Mouse (Mus musculus): Measurements from ENCODE around the gene Eif2s1. TPM values are rescaled to one million over a fixed set of nuclear protein-coding genes. Genes with fewer than 3 reads are reported as not detected.
A peak's percentile ranks its signal among the peaks of the same experiment; 100 is the strongest.

Eif2s1 gene
- polyA plus RNA-seq, 1 experiment from 2014 or later: 186 TPM

DNA sequence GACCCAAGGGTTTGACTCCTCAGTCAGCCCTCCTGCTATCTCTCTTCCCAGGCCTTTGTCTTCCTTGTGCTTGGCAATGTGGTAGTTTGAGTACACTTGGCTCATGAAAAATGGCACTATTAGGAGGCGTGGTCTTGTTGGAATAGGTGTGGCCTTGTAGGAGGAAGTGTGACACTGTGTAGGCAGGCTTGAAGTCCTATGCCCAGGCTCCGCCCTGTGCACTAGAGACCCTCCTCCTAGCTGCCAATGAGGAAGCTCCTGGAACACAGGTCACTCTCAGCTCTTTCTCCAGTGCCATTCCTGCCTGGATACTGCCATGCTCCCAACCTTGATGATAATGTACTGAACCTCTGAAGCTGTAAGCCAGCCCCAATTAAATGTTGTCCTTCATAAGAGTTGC, 29.5 kb downstream of the Eif2s1 start:
- Histone ChIP-seq H3K4me1 (no peaks in the 10 kb centered on the region), H3K36me3 (peaks cover 15% of the 10 kb centered on the region), H3K9me3 (0 out of 2 replicates have a peak, but pooled peaks cover 2% of the 10 kb centered on the region), H3K4me3 (no peak overlapping the region), H3K27ac (replicated peaks) (no peak overlapping the region), H3K27me3 (no peaks in the 10 kb centered on the region), H3K4me2 (replicated peaks) (no peak overlapping the region), H3K9ac (replicated peaks) (no peak overlapping the region)
- no peak for ATAC-seq (ENCODE audit: low FRiP score, low read depth)
- 94% methylated on average over 2 of the region's 2 CpGs for WGBS

GRCm38 (mm10) chr12:78897861-78898260, 36.2 kb downstream of the Eif2s1 start:
- ATAC-seq (ENCODE audit: low FRiP score, low read depth): no peak
- no peak overlapping the region for H3K27ac ChIP-seq (replicated peaks)
- no peak overlapping the region for H3K9ac ChIP-seq (replicated peaks)
- WGBS: 97% methylated on average over 1 of the region's 1 CpGs
- H3K4me1 ChIP-seq: no peaks in the 10 kb centered on the region
- H3K27me3 ChIP-seq: no peaks in the 10 kb centered on the region
- no peaks in the 10 kb centered on the region for H3K36me3 ChIP-seq
- H3K4me2 ChIP-seq (replicated peaks): no peak overlapping the region
- no peak overlapping the region for H3K4me3 ChIP-seq
- H3K9me3 ChIP-seq: no peaks in the 10 kb centered on the region

GRCm38 (mm10) chr12:78901467-78901866, 39.8 kb downstream of the Eif2s1 start:
- Histone ChIP-seq H3K4me3 (no peak overlapping the region), H3K4me2 (replicated peaks) (no peak overlapping the region), H3K9me3 (no peaks in the 10 kb centered on the region), H3K36me3 (no peaks in the 10 kb centered on the region), H3K9ac (replicated peaks) (no peak overlapping the region), H3K27me3 (peaks cover 18% of the 10 kb centered on the region), H3K27ac (replicated peaks) (no peak overlapping the region), H3K4me1 (peaks cover 2% of the 10 kb centered on the region; the same call in 1 of the 2 replicates)
- no peak for ATAC-seq (ENCODE audit: low FRiP score, low read depth)
- 90% methylated on average over 5 of the region's 5 CpGs for WGBS

- peaks cover 35% of the 10 kb centered on the region for H3K27me3 ChIP-seq
- no peak overlapping the region for H3K4me2 ChIP-seq (replicated peaks)
- no peak overlapping the region for H3K27ac ChIP-seq (replicated peaks)
- no peak overlapping the region for H3K9ac ChIP-seq (replicated peaks)
- peaks cover 7% of the 10 kb centered on the region; the same call in 1 of the 2 replicates for H3K4me1 ChIP-seq
- H3K36me3 ChIP-seq: no peaks in the 10 kb centered on the region
- WGBS: 86% methylated on average over 4 of the region's 4 CpGs
- no peak for ATAC-seq (ENCODE audit: low FRiP score, low read depth)
- no peaks in the 10 kb centered on the region for H3K9me3 ChIP-seq
- no peak overlapping the region for H3K4me3 ChIP-seq
Observed at GRCm38 (mm10) chr12:78903313-78903712, 41.7 kb downstream of the Eif2s1 start.

DNA sequence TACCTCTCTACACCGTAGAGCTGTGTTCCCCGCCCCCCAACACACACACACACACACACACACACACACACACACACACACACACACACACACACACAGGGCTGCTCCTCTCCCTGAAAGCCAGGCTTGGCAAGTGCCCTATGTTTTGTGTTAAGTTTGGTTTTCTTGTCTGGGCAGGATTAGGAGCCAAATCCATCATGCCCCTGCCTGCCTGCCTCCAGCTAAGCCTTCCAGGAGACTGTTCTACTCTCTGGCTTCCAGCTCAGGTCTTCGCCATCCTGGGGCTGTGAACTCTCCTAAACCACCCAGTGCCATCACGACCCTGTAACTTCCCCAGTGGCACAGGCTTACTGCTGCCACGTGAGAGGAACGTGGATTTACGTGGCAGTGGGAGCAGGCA, 42.9 kb downstream of the Eif2s1 start:
- Histone ChIP-seq H3K4me3 (no peak overlapping the region), H3K9ac (replicated peaks) (no peak overlapping the region), H3K27me3 (peaks cover 46% of the 10 kb centered on the region), H3K36me3 (no peaks in the 10 kb centered on the region), H3K4me2 (replicated peaks) (no peak overlapping the region), H3K4me1 (peaks cover 7% of the 10 kb centered on the region; the same call in 1 of the 2 replicates), H3K9me3 (no peaks in the 10 kb centered on the region), H3K27ac (replicated peaks) (no peak overlapping the region)
- WGBS: 86% methylated on average over 6 of the region's 7 CpGs
- no peak for ATAC-seq (ENCODE audit: low FRiP score, low read depth)

GRCm38 (mm10) chr12:78906707-78907162, 45.1 kb downstream of the Eif2s1 start, which contains the start of gene Plek2:
Plek2 (minus strand) TSS chr12:78906964.
- Histone ChIP-seq H3K27me3 (peaks cover 67% of the 10 kb centered on the region), H3K4me2 (replicated peaks) (peak within 1 kb of the TSS; percentile 81), H3K27ac (replicated peaks) (no peak within 1 kb of the TSS), H3K9me3 (no peaks in the 10 kb centered on the region), H3K4me3 (peak within 1 kb of the TSS; percentile 47), H3K36me3 (no peaks in the 10 kb centered on the region), H3K9ac (replicated peaks) (peak within 1 kb of the TSS; percentile 41), H3K4me1 (peaks cover 16% of the 10 kb centered on the region)
- WGBS: under 1% methylated on average over 38 of the region's 38 CpGs
- peak; percentile 58 for ATAC-seq (ENCODE audit: low FRiP score, low read depth)

DNA sequence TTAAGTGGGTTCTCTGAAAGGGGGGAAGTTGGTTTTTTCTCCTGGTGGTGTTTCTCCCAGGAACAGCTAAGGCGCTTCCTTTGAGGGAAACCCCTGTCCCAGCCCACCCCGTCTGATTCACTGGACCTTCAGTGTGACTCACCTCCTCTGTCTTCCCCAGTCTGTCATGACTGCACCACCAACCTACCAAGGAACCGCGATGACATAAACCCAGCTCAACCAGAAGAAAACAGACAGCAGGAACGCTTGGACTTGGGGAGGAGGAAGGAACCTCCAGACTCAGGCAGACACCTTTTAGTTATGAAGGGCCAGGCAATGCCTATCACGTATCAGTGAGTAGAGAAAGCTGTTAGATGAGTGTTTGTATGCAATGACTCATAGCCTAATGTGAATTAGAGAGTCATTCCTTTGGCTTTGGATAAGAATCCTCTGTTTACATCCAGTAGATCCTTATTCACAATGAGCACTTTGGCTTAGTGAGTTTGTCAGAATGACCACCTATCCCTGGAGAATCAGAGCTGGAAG, 46.5 kb downstream of the Eif2s1 start:
- H3K27me3 ChIP-seq: peaks cover 80% of the 10 kb centered on the region
- no peaks in the 10 kb centered on the region for H3K9me3 ChIP-seq
- no peak overlapping the region for H3K4me3 ChIP-seq

DNA sequence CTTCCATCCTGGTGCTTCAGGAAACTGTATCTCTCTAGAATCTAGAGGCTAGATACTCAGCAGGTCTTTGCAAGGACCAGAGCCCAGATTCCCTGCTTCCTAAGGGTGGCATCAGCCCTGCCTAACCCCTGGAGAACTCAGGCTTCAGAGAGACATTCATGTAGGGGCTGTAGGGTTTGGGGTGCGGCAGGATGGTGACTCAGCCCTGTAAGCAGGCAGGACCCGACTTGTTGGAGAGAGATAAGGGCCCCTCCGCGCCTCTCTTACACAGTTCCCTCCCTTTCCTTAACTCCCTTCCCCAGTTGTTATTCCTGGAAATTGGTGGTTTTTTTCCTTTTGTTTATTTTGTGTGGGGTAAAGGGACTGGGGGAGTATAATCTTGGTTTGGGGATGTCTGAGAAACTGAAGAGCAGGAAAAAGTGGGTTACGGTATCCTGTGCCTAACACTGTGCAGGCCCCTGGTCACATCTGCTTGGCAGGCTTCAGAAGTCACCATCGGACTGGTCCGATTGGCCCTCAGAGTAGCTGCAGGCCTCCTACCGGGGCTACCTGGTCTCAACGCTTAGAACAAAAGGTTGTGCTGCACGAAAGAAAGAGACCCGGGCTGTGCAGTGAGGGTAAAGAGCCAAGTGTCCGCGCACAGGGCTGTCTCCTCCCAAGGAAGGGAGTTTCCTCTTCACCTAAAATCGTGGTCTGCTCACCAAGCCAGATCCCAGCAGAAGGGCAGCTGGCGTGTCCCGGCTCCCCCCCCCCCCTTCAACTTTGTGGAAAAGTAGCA, 49.3 kb downstream of the Eif2s1 start:
- H3K27me3 ChIP-seq: peaks cover 85% of the 10 kb centered on the region
- 11% methylated on average over 16 of the region's 16 CpGs for WGBS
- H3K9me3 ChIP-seq: no peaks in the 10 kb centered on the region
- ATAC-seq (ENCODE audit: low FRiP score, low read depth): no peak
- H3K4me2 ChIP-seq (replicated peaks): peak overlapping the region; percentile 52
- peaks cover 21% of the 10 kb centered on the region for H3K4me1 ChIP-seq
- peak overlapping the region; percentile 36; the same call in 1 of the 2 replicates for H3K4me3 ChIP-seq
- H3K9ac ChIP-seq (replicated peaks): no peak overlapping the region
- no peak overlapping the region for H3K27ac ChIP-seq (replicated peaks)
- H3K36me3 ChIP-seq: no peaks in the 10 kb centered on the region

More for the DNA sequence above, 46.5 kb downstream of the Eif2s1 start:
- no peak overlapping the region for H3K4me2 ChIP-seq (replicated peaks)
- ATAC-seq (ENCODE audit: low FRiP score, low read depth): no peak
- no peaks in the 10 kb centered on the region for H3K36me3 ChIP-seq
- no peak overlapping the region for H3K9ac ChIP-seq (replicated peaks)
- H3K27ac ChIP-seq (replicated peaks): no peak overlapping the region
- WGBS: 78% methylated on average over 6 of the region's 6 CpGs
- H3K4me1 ChIP-seq: peaks cover 21% of the 10 kb centered on the region

DNA sequence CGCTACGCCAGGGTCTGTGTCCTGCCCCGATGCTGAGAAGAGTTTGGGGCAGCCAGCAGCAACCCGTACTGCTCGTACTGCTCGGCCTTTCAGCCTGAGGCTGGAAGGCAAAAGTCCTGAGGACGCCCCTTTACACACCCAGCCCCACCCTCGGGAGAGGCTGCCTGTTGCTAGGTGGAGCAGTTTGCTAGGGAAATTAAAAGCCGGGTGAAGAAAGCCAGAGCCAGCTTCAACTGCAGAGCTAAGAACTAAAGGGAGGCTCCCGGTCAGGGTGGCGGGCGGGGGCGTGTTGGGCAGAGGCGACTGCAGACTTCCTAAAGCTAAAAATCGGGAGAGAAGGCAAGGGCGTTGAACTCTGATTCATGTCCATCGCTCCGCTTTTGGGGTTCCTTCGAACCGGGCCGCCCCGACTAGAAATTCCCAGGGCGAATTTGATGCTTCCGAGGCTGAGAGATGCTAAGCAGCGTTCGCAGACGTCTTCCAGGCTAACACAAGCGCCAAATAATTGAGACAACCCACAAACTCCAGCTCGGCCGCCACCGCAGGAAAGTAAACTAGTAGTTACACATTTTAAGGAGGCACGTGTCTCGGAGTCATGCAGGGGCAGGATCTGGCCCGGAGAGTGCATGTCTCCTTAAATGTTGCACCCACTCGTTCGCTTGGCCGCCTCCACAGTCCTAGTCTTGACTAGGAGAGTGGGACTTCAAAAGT, 50.2 kb downstream of the Eif2s1 start:
- Histone ChIP-seq H3K36me3 (no peaks in the 10 kb centered on the region), H3K9me3 (no peaks in the 10 kb centered on the region), H3K9ac (replicated peaks) (peak overlapping the region; percentile 35), H3K4me1 (peaks cover 16% of the 10 kb centered on the region), H3K4me3 (peak overlapping the region; percentile 36), H3K27ac (replicated peaks) (no peak overlapping the region), H3K27me3 (peaks cover 75% of the 10 kb centered on the region), H3K4me2 (replicated peaks) (peak overlapping the region; percentile 52)
- ATAC-seq (ENCODE audit: low FRiP score, low read depth): no peak
- WGBS: under 1% methylated on average over 37 of the region's 37 CpGs

DNA sequence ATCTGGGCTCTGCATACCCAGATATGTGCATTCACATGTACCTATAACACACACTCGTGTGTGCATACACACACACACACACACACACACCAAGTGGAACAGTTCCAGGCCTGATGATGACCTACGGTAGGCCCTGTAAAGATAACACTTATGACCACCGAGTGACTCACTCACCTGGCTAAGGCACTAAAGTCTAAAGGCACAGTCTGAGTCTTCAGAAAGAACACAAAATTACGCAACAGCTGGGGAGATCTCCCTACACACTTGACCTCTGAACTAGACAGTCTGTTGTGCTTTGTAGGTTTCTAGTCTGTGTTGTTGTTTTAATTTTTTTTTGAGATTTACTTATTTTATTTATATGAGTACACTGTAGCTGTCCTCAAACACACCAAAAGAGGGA, 52.8 kb downstream of the Eif2s1 start:
- Histone ChIP-seq H3K27ac (replicated peaks) (no peak overlapping the region), H3K9me3 (no peaks in the 10 kb centered on the region), H3K9ac (replicated peaks) (no peak overlapping the region), H3K4me1 (peaks cover 15% of the 10 kb centered on the region), H3K27me3 (peaks cover 51% of the 10 kb centered on the region), H3K4me3 (no peak overlapping the region), H3K4me2 (replicated peaks) (no peak overlapping the region), H3K36me3 (no peaks in the 10 kb centered on the region)
- ATAC-seq (ENCODE audit: low FRiP score, low read depth): no peak
- WGBS: 88% methylated on average over 4 of the region's 4 CpGs

DNA sequence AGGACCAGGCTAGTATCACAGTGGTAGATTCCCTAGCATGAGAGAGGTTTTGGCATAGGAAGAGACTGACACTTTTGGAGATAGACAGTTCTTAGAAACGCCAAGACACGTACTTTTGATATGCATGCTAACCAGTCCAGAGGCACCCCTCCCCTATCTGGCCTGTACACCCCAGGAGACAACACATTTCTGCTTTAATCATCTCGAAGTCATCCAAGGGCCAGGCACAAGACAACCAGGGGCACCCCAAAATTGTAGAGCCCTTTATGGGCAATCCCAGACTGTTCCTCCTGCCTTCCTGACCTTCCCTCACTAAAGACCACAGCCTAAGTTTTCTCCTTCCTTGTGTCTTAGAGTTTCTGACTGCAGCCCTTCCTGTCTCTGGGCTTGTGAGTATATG, 53.9 kb downstream of the Eif2s1 start:
- no peak overlapping the region for H3K4me2 ChIP-seq (replicated peaks)
- peaks cover 16% of the 10 kb centered on the region for H3K4me1 ChIP-seq
- H3K36me3 ChIP-seq: no peaks in the 10 kb centered on the region
- no peak overlapping the region for H3K27ac ChIP-seq (replicated peaks)
- H3K27me3 ChIP-seq: peaks cover 42% of the 10 kb centered on the region
- 84% methylated on average over 3 of the region's 3 CpGs for WGBS
- H3K9ac ChIP-seq (replicated peaks): no peak overlapping the region
- no peak for ATAC-seq (ENCODE audit: low FRiP score, low read depth)
- H3K4me3 ChIP-seq: no peak overlapping the region
- H3K9me3 ChIP-seq: no peaks in the 10 kb centered on the region

- H3K4me3 ChIP-seq: no peak overlapping the region
- H3K27me3 ChIP-seq: peaks cover 34% of the 10 kb centered on the region
- no peaks in the 10 kb centered on the region for H3K9me3 ChIP-seq
- peaks cover 12% of the 10 kb centered on the region; the same call in 1 of the 2 replicates for H3K4me1 ChIP-seq
- no peaks in the 10 kb centered on the region for H3K36me3 ChIP-seq
- no peak overlapping the region for H3K4me2 ChIP-seq (replicated peaks)
- 71% methylated on average over 3 of the region's 3 CpGs for WGBS
- H3K27ac ChIP-seq (replicated peaks): no peak overlapping the region
- H3K9ac ChIP-seq (replicated peaks): no peak overlapping the region
- no peak for ATAC-seq (ENCODE audit: low FRiP score, low read depth)
Observed at GRCm38 (mm10) chr12:78916278-78916677, 54.7 kb downstream of the Eif2s1 start.
